Mouse (Mus musculus) liver, embryonic 14.5 days (tissue): Measurements from ENCODE around the gene Slc15a3. TPM values are rescaled to one million over a fixed set of nuclear protein-coding genes. Genes with fewer than 3 reads are reported as not detected.

Source experiments
- ATAC-seq: fragments of 200-750 bp; cut with Nextera tagmentation; 2 replicates; pipeline ENCODE4 v1.8.0; 2017; ENCODE audit warnings: moderate number of reproducible peaks, mild to moderate bottlenecking, moderate library complexity; ENCODE audit not compliant: insufficient read depth
- DNase-seq, 3 experiments: peaks; one replicate each; pipeline ENCODE4 v3.0.0-alpha.2; 2012 to 2013; ENCODE audit warnings: low read depth in 3 of 3, low spot score in 3 of 3
- H3K27ac ChIP-seq: fragments of 300-500 bp; sonication (generic); 2 replicates; pipeline ENCODE4 v1.5.1; 2014; ENCODE audit warnings: moderate library complexity, mild to moderate bottlenecking, control low read depth, inconsistent platforms
- H3K27me3 ChIP-seq: fragments of 300-500 bp; sonication (generic); 2 replicates; pipeline ENCODE4 v1.6.1; 2014; ENCODE audit warnings: mild to moderate bottlenecking, low read length, moderate library complexity; ENCODE audit not compliant: control insufficient read depth, insufficient read depth
- H3K36me3 ChIP-seq: fragments of 300-500 bp; sonication (generic); replicated peaks from 2 replicates; pipeline ENCODE4 v1.6.1; 2014; ENCODE audit warnings: low read depth; ENCODE audit not compliant: control insufficient read depth, insufficient read depth
- H3K4me1 ChIP-seq, 2 experiments: fragments of 200-500 bp in 1 of 2; fragments of 300-500 bp in 1 of 2; sonication (generic) in 1 of 2; replicated peaks; 2 replicates each; pipeline ENCODE4 v1.6.1; 2012 to 2014; ENCODE audit warnings: antibody characterized with exemption in 1 of 2, inconsistent platforms in 1 of 2, low read length in 1 of 2; ENCODE audit not compliant: control insufficient read depth in 2 of 2, insufficient read depth in 2 of 2
- H3K4me2 ChIP-seq: fragments of 300-500 bp; sonication (generic); 2 replicates; pipeline ENCODE4 v1.6.1; 2014; ENCODE audit warnings: low read depth, mild to moderate bottlenecking, control low read depth, moderate library complexity
- H3K4me3 ChIP-seq, 2 experiments: fragments of 200-500 bp in 1 of 2; fragments of 300-500 bp in 1 of 2; sonication (generic) in 1 of 2; 2 replicates each; pipeline ENCODE4 v1.5.1; 2012 to 2014; ENCODE audit warnings: low read depth in 2 of 2, low read length in 2 of 2, mild to moderate bottlenecking in 2 of 2, control low read depth in 1 of 2, inconsistent platforms in 1 of 2, moderate library complexity in 1 of 2; ENCODE audit not compliant: insufficient read depth in 1 of 2
- H3K9ac ChIP-seq: fragments of 300-500 bp; sonication (generic); replicated peaks from 2 replicates; pipeline ENCODE4 v1.6.1; 2014; ENCODE audit warnings: mild to moderate bottlenecking, control low read depth, moderate library complexity
- H3K9me3 ChIP-seq: fragments of 300-500 bp; sonication (generic); 2 replicates; pipeline ENCODE4 v1.6.1; 2016; ENCODE audit warnings: low read length, mixed read lengths; ENCODE audit not compliant: control insufficient read depth
- CTCF ChIP-seq: IDR thresholded peaks from 2 replicates; pipeline ENCODE4 v1.5.1; 2016; ENCODE audit warnings: antibody characterized with exemption, low read depth, control low read depth
- EP300 ChIP-seq: IDR thresholded peaks from 2 replicates; pipeline ENCODE4 v1.6.1; 2016; ENCODE audit warnings: antibody characterized with exemption, low read depth
- WGBS: fragments of 180-500 bp; shearing (Covaris S2); extraction: QIAGEN DNeasy Blood & Tissue Kit; methylation state at CpG from one replicate; pipeline ENCODE4 v1.1.7; 2014; ENCODE audit not compliant: insufficient replicate concordance; 5-methylcytosine and 5-hydroxymethylcytosine counted together
- polyA plus RNA-seq, 2 experiments: library from polyadenylated mRNA; depleted of rRNA in 1 of 2; stranded (reverse) in 1 of 2; unstranded in 1 of 2; fragments of >200 nt; fragmentation: Nextera tagmentation in 1 of 2; extraction: Ambion mirVana in 1 of 2; gene quantifications; 2 replicates each; pipeline versions ENCODE4 v1.2.1 to v1.2.3; 2012 to 2014

Gene Slc15a3
- polyA plus RNA-seq (2012; rRNA removed) (3.7 and 3.8 TPM in 2 replicates), polyA plus RNA-seq (2014; fragmentation: Nextera tagmentation; extraction: Ambion mirVana) (0.90 and 1.4 TPM in 2 replicates)

DNA sequence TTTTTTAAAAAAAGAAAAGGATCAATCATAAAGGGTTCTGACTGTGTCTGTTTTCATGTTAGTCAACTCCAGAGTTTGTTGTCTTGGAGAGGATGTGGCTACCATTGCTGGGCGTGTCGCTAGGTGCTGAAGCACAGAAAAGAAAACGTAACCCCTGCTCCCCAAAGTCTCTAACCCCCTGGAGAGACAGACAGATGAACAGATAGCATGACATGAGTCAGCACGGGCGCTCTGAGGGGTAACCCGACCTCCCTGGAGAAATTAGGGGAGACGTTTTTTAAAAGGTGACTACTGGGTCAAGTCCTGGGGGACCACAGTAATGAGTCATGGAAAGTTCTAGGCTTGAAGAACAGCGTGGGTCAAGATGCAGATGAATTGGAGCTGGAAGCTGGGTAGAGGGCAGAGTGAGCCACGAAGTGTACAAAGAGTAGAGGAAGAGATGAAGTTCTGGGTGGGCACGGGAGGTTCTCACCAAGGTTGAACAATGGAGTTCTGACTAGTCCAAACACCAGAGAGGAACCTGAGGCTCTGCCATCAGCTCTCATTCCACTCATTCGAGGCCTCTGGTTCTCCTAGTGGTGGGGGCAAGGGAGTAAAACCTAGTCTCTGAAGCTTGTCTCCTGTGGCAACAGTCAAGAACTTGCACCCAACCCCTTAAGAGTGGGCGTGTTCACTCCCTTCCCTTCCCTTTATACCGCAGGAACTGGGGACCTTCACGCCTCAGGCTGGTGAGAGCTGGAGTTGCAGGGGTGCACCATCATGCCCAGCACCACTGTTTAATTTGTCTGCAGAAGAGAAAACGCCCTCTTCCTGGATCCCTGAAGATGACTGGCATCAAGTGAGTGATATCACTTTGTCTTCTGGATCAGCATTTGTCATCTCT is at the start of gene Slc15a3:
Gene Slc15a3, plus strand, starts transcription at position 718 of the 883 bp plus-strand sequence.
- Histone ChIP-seq H3K9me3 (no peaks in the 10 kb centered on the region), H3K4me2 (no peak within 1 kb of the TSS), H3K4me1 (0 out of 4 replicates have a peak, but pooled peaks cover 0 to 2% of the 10 kb centered on the region in 2 experiments), H3K27ac (no peak within 1 kb of the TSS), H3K4me3 (no peak within 1 kb of the TSS), H3K27me3 (no peaks in the 10 kb centered on the region; the same call in 1 of the 2 replicates), H3K9ac (no peak within 1 kb of the TSS), H3K36me3 (no peaks in the 10 kb centered on the region)
- WGBS = 40% methylated on average over 15 of the region's 15 CpGs
- TF ChIP-seq CTCF = no peak
- TF ChIP-seq EP300 = no peak
- DNase-seq (no peak), ATAC-seq (no peak)

DNA sequence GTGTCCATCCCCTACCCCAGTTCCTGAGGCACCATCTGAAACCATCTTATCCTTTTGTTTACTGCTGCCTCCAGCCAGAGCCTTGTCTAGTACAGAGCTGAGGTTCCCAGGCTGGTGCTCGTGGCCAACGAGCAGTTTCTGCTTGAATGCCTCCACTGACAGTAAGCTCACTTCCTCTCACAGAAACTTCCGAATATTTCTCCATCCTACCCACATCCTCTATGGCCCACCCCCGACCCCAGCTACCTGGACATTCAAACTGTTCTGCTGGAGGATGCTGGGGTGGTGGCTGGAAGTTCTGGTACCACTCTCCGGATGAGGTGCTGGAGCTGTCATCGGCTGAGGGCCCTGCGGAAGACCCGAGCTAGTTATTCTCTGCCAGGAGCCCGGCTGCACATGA is 49.2 kb upstream of the Slc15a3 start:
- TF ChIP-seq EP300 = no peak
- no peak for TF ChIP-seq CTCF
- DNase-seq = no peak
- no peak overlapping the region for H3K4me2 ChIP-seq
- 50% methylated on average over 9 of the region's 9 CpGs for WGBS
- H3K4me1 ChIP-seq = no peaks in the 10 kb centered on the region
- H3K27me3 ChIP-seq = no peaks in the 10 kb centered on the region
- no peak overlapping the region for H3K9ac ChIP-seq
- no peak overlapping the region for H3K27ac ChIP-seq
- no peak for ATAC-seq
- no peak overlapping the region for H3K4me3 ChIP-seq
- no peaks in the 10 kb centered on the region for H3K36me3 ChIP-seq
- no peaks in the 10 kb centered on the region for H3K9me3 ChIP-seq

DNA sequence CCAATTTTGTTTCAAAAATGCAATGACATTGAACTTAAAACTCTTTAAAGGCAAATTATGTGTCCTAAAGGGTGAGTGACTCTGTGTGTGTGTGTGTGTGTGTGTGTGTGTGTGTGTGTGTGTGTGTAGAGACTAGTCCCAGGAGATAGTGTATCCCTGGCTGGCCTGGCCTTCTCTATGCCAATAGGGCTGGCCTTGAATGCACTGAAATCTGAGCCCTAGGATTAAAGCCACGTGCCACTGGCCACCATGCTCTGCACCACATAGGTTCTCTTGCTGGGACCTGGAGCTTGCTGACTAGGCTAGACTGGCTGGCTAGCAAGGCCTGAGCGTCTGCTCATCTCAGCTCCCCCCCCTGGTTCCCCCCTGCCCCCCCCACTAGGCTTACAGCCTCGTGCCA is 46.5 kb upstream of the Slc15a3 start:
- DNase-seq = no peak
- Histone ChIP-seq H3K4me3 (no peak overlapping the region), H3K4me1 (no peaks in the 10 kb centered on the region), H3K9ac (no peak overlapping the region), H3K27me3 (no peaks in the 10 kb centered on the region), H3K36me3 (no peaks in the 10 kb centered on the region), H3K9me3 (no peaks in the 10 kb centered on the region), H3K27ac (no peak overlapping the region), H3K4me2 (no peak overlapping the region)
- 38% methylated on average over 3 of the region's 3 CpGs for WGBS
- ATAC-seq = no peak
- TF ChIP-seq EP300 (no peak), CTCF (no peak)

DNA sequence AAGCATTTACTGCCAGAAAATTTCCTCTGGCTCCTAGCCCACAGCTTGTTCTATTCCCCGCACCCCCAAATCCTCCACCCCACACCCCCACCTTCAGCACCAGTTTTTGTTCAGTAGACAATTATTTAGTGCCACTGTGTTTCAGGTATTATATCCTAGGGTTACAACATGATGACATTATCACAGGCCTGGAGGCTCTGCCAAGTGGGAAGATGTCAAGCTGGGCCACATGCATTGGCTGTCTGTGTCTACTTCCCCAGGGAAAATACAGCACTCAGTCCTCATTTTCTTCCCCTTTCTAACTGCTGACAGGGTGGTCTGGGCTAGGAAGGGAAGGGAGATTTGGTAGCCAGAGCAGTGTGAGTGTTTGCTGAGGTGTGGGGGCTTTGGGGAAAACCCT is 44.6 kb upstream of the Slc15a3 start:
- no peak overlapping the region for H3K9ac ChIP-seq
- H3K27ac ChIP-seq = no peak overlapping the region
- H3K4me1 ChIP-seq = no peaks in the 10 kb centered on the region
- 80% methylated on average over 1 of the region's 1 CpGs for WGBS
- H3K36me3 ChIP-seq = no peaks in the 10 kb centered on the region
- no peak overlapping the region for H3K4me3 ChIP-seq
- DNase-seq (no peak), ATAC-seq (no peak)
- H3K4me2 ChIP-seq = no peak overlapping the region
- TF ChIP-seq CTCF = no peak
- TF ChIP-seq EP300 = no peak
- no peaks in the 10 kb centered on the region for H3K9me3 ChIP-seq
- no peaks in the 10 kb centered on the region for H3K27me3 ChIP-seq

DNA sequence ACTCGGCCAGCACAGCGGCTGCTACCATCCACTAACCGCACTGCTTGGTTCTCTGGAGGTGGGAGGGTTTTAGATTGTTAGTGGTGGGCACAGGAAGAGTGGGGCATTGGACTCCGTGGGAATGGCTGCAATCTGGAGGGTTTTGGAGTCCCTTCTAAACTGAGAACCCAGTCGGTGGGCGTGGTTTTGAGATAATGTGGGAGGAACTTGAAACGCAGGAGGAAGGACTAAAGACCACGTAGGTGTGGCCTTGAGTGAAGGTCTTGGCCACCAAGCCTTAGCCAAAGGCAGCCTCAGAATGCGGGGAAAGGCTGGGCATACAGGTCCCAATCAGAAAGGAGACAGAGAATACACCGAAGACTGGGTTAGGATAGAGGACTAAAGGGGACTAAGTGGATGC is 41.0 kb upstream of the Slc15a3 start:
- no peak overlapping the region for H3K9ac ChIP-seq
- 53% methylated on average over 10 of the region's 10 CpGs for WGBS

More for the DNA sequence above, 41.0 kb upstream of the Slc15a3 start:
- Histone ChIP-seq H3K27me3 (no peaks in the 10 kb centered on the region), H3K36me3 (no peaks in the 10 kb centered on the region), H3K4me2 (no peak overlapping the region), H3K9me3 (no peaks in the 10 kb centered on the region), H3K27ac (no peak overlapping the region), H3K4me3 (no peak overlapping the region), H3K4me1 (no peaks in the 10 kb centered on the region)
- ATAC-seq (no peak), DNase-seq (no peak)
- TF ChIP-seq CTCF = no peak
- no peak for TF ChIP-seq EP300
